Mouse (Mus musculus) embryonic fibroblast, embryonic 13.5 days (primary cell): ENCODE measurements around the gene Tango2.

ENCODE experiments used
- CTCF ChIP-seq: IDR thresholded peaks from 2 replicates; pipeline ENCODE4 v1.5.1; 2011; ENCODE audit warnings: mild to moderate bottlenecking, control low read depth, low read length, moderate library complexity, borderline replicate concordance; ENCODE audit not compliant: insufficient read depth
- POLR2A ChIP-seq: IDR thresholded peaks from 2 replicates; pipeline ENCODE4 v1.6.1; 2011; ENCODE audit warnings: low read depth, mild to moderate bottlenecking, control low read depth, low read length, moderate library complexity

GRCm38 (mm10) chr16:18395620-18396036 is 47.7 kb upstream of the Tango2 start:
- no peak for TF ChIP-seq CTCF
- no peak for TF ChIP-seq POLR2A
